Mouse (Mus musculus) ES-E14 (cell line): ENCODE results near the gene Pacsin1.

ENCODE experiments used
- CHD2 ChIP-seq: IDR thresholded peaks from 2 replicates; pipeline ENCODE4 v1.6.1; 2014; ENCODE audit warnings: mild to moderate bottlenecking, low read depth, low read length, inconsistent platforms
- HCFC1 ChIP-seq: IDR thresholded peaks from 2 replicates; pipeline ENCODE4 v1.6.1; 2012; ENCODE audit warnings: low read length, inconsistent platforms, borderline replicate concordance; ENCODE audit not compliant: insufficient read depth

- TF ChIP-seq CHD2 (no peak), HCFC1 (no peak)
Measured at GRCm38 (mm10) chr17:27675453-27675852, 20.1 kb downstream of the Pacsin1 start.
